ENCODE assay signal across 14 mouse cellular contexts in genomic region chr8:10854600-10854999, GRCm38 (mm10).
A peak's percentile ranks its signal among the peaks of the same experiment; 100 is the strongest.
DNase-seq lines count a peak whose midpoint lies in the region; ATAC-seq and TF ChIP-seq lines count a peak whose summit lies in the region.
"Had no signal": no experiment of that assay in that cellular context is flagged by ENCODE, and none has a peak within 500 bp of the region (broad histone marks: within the 10 kb centered on the region; RNA-seq: fewer than 3 reads in every experiment).

No protein-coding gene starts in this region.

- H3K27ac ChIP-seq in intestine, embryonic 15.5 days = peak overlapping the region; percentile 42
- H3K27ac ChIP-seq in liver, adult 2 months (replicated peaks; ENCODE audit: insufficient read depth, low read depth, low read length) = peak overlapping the region; percentile 86
- 0 out of 2 replicates have a peak overlapping the region, but pooled peaks have one; percentile 14 for H3K27ac ChIP-seq in stomach, postnatal 0 days (replicated peaks)
- H3K27ac ChIP-seq: limb, embryonic 12.5 days had no signal

- H3K4me2 ChIP-seq in intestine, embryonic 15.5 days (replicated peaks) = no peak overlapping the region
- no peak overlapping the region for H3K4me2 ChIP-seq in stomach, postnatal 0 days (replicated peaks; ENCODE audit: low read depth)
- H3K4me2 ChIP-seq: limb, embryonic 12.5 days had no signal

- no peaks in the 10 kb centered on the region for H3K36me3 ChIP-seq in intestine, embryonic 15.5 days
- H3K36me3 ChIP-seq in liver, adult 2 months (ENCODE audit: control insufficient read depth, insufficient read depth, low read length) = no peaks in the 10 kb centered on the region
- H3K36me3 ChIP-seq in stomach, postnatal 0 days (ENCODE audit: control insufficient read depth, insufficient read depth, low read length) = no peaks in the 10 kb centered on the region
- H3K36me3 ChIP-seq: limb, embryonic 12.5 days had no signal

- no peaks in the 10 kb centered on the region for H3K27me3 ChIP-seq in intestine, embryonic 15.5 days (replicated peaks)
- H3K27me3 ChIP-seq in liver, adult 2 months (ENCODE audit: control insufficient read depth, insufficient read depth, low read length) = no peaks in the 10 kb centered on the region
- H3K27me3 ChIP-seq in stomach, postnatal 0 days (ENCODE audit: control insufficient read depth, insufficient read depth, low read length) = no peaks in the 10 kb centered on the region
- H3K27me3 ChIP-seq: limb, embryonic 12.5 days had no signal

- peak; percentile 75 for ATAC-seq in intestine, embryonic 15.5 days
- ATAC-seq in stomach, postnatal 0 days (ENCODE audit: low FRiP score, low TSS enrichment) = peak; percentile 77
- ATAC-seq: CD4-positive, CD25-positive, alpha-beta regulatory T cell, adult 4 months; forebrain, embryonic 16.5 days had no signal

- no peak overlapping the region for H3K4me3 ChIP-seq in intestine, embryonic 15.5 days (replicated peaks)
- no peak overlapping the region for H3K4me3 ChIP-seq in liver, adult 2 months (ENCODE audit: insufficient read depth, low read depth, low read length)
- no peak overlapping the region for H3K4me3 ChIP-seq in stomach, postnatal 0 days (ENCODE audit: low read depth, low read length)
- H3K4me3 ChIP-seq: limb, embryonic 12.5 days had no signal

- no peaks in the 10 kb centered on the region for H3K79me2 ChIP-seq in liver, adult 2 months (ENCODE audit: control insufficient read depth, insufficient read depth, low read length)

- H3K9ac ChIP-seq in intestine, embryonic 15.5 days = no peak overlapping the region
- peak overlapping the region; percentile 55; the same call in 1 of the 2 replicates for H3K9ac ChIP-seq in liver, adult 2 months (ENCODE audit: low read depth, low read length)
- H3K9ac ChIP-seq in stomach, postnatal 0 days (ENCODE audit: low read length) = no peak overlapping the region
- H3K9ac ChIP-seq: limb, embryonic 12.5 days had no signal

- no peak for TF ChIP-seq POLR2A in liver, adult 2 months (IDR thresholded peaks at IDR 0.05; ENCODE audit: extremely low read depth, insufficient read depth, low read length)

- TF ChIP-seq CTCF in liver, adult 2 months (IDR thresholded peaks at IDR 0.05; ENCODE audit: low read depth, low read length) = peak; percentile 63
- peak; percentile 46 for TF ChIP-seq CTCF in stomach, postnatal 0 days (IDR thresholded peaks at IDR 0.05; ENCODE audit: low read depth)

- TF ChIP-seq EP300 in stomach, postnatal 0 days (optimal IDR thresholded peaks at IDR 0.05) = no peak

- 44% methylated on average over 6 of the region's 6 CpGs for WGBS in intestine, embryonic 15.5 days
- WGBS in liver, adult 2 months = 7% methylated on average over 6 of the region's 6 CpGs
- WGBS in stomach, postnatal 0 days = 54% methylated on average over 6 of the region's 6 CpGs

- peak; percentile 21 for DNase-seq in kidney, adult 18-20 months
- no peak for DNase-seq in kidney, postnatal 4 days
- DNase-seq in liver, adult 2 months (ENCODE audit: extremely low read depth, low read depth, low spot score) = peak; percentile 98
- DNase-seq in stomach, postnatal 0 days (ENCODE audit: low spot score) = peak; percentile 46
- no peak for DNase-seq in urinary bladder, postnatal 10 days (ENCODE audit: low spot score)
- no peak for DNase-seq in ovary, postnatal 14 days (ENCODE audit: low spot score)
- DNase-seq: cerebellum, adult 11 months; gastrocnemius, postnatal 25 days; lung, postnatal 14 days; midbrain, embryonic 14.5 days had no signal

- H3K4me1 ChIP-seq in intestine, embryonic 15.5 days (replicated peaks) = peaks cover 9% of the 10 kb centered on the region; the same call in 1 of the 2 replicates
- H3K4me1 ChIP-seq in liver, adult 2 months (ENCODE audit: control insufficient read depth, insufficient read depth, low read length) = peaks cover 33% of the 10 kb centered on the region
- H3K4me1 ChIP-seq in stomach, postnatal 0 days (replicated peaks; ENCODE audit: control insufficient read depth, insufficient read depth) = no peaks in the 10 kb centered on the region

- H3K9me3 ChIP-seq in intestine, embryonic 15.5 days = no peaks in the 10 kb centered on the region
- H3K9me3 ChIP-seq in stomach, postnatal 0 days (ENCODE audit: control insufficient read depth, low read length) = no peaks in the 10 kb centered on the region
- H3K9me3 ChIP-seq: limb, embryonic 12.5 days had no signal

Comparison
In these comparisons a context has a peak if more than half of its experiments do, and no peak if none do; other contexts are left out.
1. DNase-seq: peak in kidney, adult 18-20 months (single experiment), liver, adult 2 months (single experiment) and stomach, postnatal 0 days (single experiment); none in kidney, postnatal 4 days (0 of 2), urinary bladder, postnatal 10 days (single experiment) and ovary, postnatal 14 days (single experiment).
2. H3K27ac ChIP-seq: peak in every context shown above with its lines; median percentile 86 in liver, adult 2 months; 42 in intestine, embryonic 15.5 days; 14 in stomach, postnatal 0 days.